Mouse (Mus musculus) urinary bladder, postnatal 0 days (tissue): ENCODE measurements around the gene Gm21738. TPM values are rescaled to one million over a fixed set of nuclear protein-coding genes. Genes with fewer than 3 reads are reported as not detected.

Experiments used
- polyA plus RNA-seq: library from polyadenylated mRNA; unstranded; fragments of >200 nt; fragmentation: Nextera tagmentation; extraction: Ambion mirVana; gene quantifications from 2 replicates; pipeline ENCODE4 v1.2.1, GENCODE M21; 2015

Gene Gm21738
- 0.78 and 0.97 TPM in 2 replicates for polyA plus RNA-seq

GRCm38 (mm10) chr14:19418830-19419229 is at the start of gene Gm21738:
Gene Gm21738 (minus strand): TSS chr14:19418930.

Other genes with a start within 250 kb of the Gm21738 start
- gene Gm2244, start 131.0 kb upstream of the Gm21738 start, polyA plus RNA-seq, result 0.14 TPM in 1 of 2 replicates, not detected in the other
- gene Gm2237, start 166.2 kb upstream of the Gm21738 start, polyA plus RNA-seq, result 1.5 and 1.6 TPM in 2 replicates
- not detected in 2 replicates for gene Gm5458, start 183.7 kb upstream of the Gm21738 start, polyA plus RNA-seq